Mouse (Mus musculus) forelimb bud, embryonic 11.5 days (tissue): ENCODE measurements around the gene Fgf8.

Source experiments
- DNase-seq: peaks from one replicate; pipeline ENCODE4 v3.0.0-alpha.2; 2012; ENCODE audit warnings: low read depth, low spot score

The Fgf8 gene

DNA sequence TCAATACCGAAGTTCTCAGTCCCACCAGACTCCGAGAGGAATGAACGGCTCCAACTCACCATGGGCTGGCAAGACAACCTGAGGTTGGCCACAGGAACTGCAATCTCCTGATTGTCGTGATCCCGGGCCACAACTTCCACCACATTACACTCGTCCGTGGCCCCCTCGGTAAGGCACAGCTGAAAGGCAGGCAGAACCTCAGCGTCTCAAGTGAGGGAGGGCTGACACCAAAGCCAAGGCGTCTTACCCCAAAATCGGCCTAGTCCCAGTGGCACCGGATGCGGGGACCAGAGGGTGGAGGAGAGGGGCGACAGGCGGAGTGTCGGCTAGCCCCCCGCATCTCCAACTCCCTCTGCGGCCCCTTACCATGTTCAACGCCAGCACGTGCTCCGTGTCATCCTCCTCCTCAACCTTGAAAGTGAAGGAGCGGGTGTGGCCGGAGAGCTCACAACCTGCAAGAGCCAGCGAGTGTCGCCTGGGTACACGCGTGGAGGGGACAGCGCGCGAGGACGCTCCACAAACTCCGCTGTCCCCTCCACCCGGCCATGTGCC is 6.1 kb upstream of the Fgf8 start:
- no peak for DNase-seq

DNA sequence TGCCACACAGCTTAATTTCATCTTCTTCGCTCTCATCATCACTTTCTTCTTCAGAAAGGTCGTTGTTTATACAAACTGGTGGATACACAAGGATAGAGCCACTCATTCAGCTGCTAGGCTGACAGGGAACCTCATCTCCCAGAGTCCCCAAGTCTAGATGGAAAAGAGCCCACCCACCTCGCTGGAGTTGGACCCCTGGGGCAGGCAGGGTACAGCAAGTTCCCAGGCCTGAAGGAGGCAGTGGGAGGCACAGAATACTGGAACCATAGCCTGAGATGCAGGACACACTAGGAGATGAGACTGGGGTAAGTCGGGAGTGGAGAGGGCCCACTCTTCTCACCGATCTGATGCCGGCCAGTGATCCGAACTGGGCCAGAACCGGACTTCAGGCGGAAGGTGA is 5.5 kb upstream of the Fgf8 start:
- no peak for DNase-seq

DNA sequence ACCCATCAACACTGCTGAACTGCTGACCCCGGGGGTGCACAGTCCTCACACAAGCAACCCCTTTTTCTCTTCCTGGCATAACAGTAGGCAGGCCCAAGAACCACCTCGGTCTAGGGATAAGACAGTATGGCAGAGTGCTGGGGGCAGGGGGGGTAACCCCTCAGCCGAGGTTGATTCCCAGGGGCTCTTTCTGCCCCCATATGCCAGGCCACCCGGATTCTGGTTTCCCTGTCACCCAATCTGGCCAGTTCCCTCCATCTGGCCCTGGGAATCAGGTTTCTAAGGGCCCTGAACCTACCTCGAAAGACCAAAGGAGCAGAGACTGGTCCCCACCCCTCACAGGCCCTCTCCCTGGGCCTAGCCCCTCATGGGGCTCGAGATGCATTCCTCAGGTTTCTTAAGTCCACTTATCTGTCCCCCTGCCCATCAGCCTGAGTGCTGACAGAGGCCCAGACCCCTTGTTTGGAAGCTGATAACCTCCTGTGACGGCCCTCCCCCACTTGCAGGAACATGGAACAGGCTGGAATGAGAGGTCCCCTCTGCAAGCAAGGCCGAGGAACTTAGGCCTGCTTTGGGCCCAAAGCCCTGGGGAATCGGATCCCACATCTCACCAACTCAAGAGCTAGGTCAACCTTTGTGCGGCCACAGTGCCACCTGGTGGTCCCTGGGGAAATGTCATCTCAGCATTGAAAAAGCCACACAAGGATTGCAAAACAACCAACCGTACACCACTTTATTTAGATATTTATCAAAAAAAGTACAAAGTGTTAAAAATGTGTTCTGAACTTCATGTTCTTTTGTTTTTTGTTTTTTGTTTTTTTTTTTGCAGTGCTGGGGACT is 4.5 kb upstream of the Fgf8 start:
- peak; percentile 86 for DNase-seq

DNA sequence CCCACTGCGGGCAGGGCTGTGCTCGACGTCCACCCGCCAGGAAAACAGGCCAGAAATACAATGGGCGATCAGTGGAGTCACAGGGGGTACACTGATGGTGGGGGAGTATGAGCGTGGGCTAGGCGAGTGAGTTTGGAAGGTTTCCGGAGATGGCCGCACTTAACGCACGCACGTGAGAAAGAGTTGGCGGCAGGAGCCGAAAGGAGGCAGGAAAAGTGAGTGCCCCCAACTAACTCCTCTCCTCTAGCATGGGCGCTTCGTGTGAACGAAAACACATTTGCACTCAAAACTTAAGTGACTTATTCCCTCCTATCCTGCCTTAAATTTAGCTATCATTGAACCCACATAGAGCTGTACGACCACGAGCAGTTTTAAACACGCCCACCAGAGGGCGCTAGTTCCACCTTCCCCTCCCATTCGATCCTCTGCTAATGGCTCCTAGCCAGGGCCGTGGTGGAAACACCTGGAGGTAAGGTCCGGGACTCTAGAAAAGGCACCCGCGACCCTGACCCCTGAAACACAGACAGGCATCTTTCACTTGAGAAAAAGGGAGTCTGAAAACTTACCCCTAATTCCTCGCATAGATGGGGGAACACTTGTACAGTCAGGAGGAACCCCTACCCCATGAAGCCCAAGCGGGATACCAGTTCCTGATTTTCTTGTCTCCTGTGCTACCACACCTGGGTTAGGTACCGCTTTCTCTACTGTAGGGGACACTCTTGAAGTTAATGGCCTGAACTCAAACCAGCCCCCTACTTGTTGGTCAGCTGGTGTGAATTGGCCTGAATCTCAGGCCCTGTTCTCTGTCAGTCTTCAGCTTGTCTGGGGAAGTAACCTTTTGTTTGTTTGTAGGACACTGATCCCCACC is 3.7 kb upstream of the Fgf8 start:
- DNase-seq: peak; percentile 83

DNA sequence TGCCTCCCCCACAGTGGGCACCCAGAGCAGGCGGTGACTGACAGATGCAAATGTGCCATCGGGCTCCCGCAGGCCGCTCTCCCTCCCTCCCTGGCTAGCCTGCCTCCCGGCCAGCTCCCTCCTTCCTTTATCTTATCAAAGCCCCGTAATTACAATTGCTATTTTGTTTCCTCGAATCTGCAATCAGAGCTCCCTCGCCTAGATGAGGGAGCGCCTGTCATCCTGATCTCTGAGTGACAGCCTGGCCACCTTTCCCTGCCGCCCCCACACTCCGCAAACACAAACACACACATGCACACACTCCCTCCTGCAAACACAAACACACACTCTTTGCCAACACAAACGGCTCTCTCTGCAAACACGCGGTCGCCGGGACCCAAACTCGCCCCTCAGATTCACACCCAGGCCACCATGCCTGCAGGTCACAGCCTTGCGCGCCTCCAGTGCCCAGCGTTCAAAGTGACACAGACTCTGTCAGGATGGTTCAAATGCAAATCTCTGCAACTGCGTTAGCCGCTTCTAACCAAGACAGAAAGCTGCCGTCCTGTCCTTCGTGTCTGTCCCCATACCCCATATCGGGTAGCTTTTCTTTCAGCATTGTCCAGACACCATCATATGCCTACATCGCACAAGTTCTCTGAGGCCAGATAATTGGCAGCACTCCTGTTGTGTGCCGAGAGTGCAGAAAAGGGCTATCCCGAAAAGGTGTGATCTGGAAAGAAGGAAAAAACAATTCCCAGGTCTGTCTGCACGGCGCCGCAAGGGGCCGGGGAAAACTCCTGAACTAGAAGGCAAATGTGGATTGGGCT is 2.8 kb upstream of the Fgf8 start:
- no peak for DNase-seq

DNA sequence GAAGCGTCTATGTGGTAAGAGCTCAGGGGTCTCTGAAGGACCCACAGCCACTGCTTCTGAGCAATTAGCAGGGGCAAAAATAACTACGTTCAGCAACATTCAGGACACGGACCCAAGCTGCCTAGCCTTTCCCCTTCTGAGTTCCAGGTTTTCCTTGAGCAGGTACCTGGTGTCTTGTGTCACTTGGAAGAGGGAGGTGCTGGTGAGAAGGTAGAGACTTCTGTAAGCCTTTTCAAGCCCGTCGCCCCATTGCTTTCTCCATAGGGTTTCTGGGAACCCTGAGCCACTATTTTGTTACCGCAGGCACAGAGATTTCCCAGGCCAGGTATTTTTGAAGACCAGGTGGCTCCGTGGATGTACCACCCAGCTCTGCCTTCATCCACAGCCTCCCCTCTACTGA is 904 bp upstream of the Fgf8 start:
- no peak for DNase-seq

DNA sequence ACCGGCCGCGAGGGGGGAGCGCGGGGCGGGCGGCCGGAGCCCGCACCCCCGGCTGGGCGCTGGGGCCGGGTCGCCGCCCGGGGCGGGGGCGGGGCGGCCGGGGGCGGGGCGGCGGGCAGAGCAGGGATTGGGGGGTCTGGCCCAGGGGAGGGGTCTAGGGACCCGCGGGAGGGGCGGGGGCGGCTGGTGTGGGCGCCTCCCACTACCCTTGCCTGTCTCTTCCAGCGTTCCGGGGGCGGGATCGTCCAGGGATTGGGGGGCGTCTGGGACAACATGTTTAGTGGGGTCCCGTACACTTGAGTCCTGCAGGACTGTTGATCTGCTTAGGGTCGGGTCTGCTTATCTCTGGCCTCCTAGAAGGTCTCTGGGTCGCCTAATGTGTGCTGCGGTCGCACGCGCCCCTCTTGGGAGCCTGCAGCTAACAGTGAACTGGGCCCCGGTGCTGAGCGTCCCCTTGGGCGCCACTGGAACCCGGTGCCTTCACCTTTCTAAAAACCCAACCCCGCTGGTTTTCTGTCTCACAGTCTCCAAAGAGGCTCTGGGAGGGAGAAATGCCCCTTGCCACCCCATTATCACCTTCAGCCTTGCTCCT is 365 bp upstream of the Fgf8 start:
- no peak for DNase-seq

DNA sequence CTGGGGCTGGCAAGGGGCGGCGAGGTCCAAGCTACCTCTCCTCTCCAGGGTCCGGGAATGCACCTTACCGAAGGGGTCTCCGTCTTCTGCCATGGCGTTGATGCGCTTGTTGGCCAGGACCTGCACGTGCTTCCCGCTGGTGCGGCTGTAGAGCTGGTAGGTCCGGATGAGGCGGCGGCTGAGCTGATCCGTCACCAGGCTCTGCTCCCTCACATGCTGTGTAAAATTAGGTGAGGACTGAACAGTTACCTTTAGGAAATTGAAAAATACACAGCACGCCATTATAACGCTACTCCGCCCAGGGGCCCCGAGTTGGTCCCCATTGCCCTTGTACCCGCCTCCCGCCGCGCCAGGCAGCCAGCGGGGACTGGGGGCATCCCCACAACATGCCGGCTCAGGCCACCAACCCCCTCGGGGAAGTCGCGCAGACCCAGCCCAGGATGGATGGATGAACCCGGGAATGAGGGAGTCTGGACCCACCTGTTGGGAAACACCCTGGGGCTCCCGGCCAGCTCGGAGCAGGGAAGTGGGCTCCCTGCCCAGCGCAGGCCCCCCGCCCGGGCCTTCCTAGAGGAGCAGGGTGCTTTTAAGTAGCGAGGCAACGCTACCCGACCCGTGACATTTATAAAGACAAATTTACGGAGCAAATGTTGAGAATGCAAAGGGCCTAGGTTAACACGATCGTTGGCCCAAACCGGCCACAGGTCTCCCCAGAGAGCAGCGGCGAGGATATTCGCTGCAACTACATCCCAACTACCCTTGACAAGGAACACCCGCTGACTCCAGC is 1.1 kb downstream of the Fgf8 start:
- no peak for DNase-seq

DNA sequence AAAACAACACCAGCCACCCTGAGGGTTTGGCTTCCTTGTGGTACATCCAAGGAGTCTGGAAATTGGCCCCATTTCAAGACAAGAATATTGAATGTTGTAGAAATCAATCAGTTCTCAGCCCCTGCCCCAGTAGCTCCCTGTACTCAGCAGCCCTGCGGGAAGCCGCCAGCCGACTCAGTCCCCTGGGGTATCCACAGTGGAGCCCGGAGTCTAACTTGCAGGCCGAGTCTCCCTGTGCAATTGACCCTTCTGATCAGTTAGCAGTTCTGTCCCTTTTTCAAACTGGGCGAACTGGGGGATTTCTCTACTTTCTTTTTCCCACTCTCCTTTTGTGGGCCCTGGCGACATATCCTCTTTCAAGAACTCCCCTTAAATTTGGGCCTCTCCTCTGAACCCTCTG is 1.9 kb downstream of the Fgf8 start:
- DNase-seq: no peak

DNA sequence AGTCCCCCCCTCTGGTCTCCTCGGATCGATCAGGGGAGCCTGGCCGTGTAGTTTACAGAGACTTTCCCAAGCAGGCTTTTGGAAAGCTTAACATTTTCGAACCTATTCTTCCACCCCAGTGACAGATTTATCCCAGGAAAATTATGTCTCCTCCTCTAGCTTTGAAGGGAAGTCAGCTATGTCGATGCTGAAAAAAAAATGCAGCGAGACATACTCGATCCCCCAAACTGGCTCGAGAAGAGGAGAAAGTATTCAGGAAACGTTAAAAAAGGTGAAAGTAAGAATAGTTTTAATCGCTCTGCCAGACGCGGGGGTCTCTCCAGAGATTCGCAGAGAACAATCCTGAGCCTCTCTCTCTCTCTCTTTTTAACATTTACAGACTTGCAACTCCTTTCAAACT is 2.5 kb downstream of the Fgf8 start:
- DNase-seq: no peak

DNA sequence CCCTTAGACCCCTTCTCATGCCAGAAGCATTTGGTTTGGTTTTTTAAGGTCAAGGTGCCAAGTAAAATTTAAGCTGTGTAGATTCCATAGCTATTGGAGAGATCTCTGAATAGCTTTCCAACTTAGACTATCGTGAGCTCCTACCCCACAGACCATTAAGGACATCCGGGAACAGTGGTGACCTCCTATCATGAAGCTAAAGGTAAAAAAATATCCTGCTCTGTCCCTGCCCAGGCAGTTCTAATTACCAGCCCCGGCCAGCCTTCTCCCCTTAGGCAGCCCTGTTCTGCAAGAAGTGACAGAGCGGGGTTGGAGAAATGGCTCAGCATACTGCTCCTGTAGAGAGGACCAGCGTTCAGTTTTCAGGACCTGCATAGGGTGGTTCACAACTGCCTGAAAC is 4.2 kb downstream of the Fgf8 start:
- DNase-seq: no peak

DNA sequence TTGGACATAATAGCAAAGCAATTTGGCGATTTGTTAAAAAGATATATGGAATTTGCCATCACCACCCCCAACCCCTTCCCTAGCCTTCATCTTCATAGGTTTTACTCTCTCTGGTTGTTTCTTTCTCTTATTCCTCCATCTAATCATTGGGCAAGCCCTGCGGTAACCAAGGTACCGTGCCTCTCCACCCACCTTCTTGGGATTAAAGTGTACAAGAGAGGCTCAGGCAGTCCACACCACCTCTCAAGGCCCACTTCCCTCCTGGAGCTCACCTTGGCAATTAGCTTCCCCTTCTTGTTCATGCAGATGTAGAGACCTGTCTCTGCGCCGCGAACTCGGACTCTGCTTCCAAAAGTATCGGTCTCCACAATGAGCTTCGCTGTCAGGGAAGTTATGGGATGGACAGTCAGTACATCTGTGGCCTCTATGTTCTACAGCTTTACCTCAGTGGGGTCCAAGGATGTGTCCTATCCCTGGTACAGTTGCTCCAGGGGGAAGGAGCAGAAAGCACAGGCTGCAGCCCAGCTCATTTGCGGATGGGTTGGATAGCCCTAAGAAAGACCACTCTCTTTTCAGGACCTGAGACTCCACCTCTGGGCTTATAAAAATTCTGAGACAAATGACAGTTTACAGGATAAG is 4.8 kb downstream of the Fgf8 start:
- DNase-seq: no peak

DNA sequence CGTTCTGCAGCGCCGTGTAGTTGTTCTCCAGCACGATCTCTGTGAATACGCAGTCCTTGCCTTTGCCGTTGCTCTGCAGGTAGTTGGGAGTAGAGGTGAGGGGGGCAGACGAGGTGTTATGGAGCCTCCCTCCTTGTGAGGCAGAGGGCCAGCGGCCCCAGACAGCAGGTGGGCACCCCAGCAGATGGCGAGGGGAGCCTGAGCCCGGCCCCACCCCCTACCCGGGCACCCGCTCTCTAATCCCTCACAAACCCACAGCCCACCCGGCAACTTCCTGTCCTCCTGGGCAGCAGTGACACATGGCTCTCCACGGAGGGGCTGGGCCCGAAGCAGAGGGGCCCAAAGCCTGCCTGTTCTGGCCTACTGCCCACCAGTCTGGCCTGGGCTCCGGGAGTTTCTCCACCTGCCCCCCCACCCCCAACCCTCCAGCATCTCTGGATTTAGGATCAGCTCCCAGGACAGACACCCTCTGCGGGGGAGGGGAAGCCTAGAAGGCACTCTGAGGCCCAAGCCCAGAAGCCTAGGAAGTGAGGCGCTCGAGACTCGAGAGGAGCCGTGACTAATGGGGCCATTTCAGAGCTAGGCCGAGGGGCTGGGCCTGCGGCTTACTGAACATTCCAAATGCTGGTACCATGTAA is 5.4 kb downstream of the Fgf8 start:
- DNase-seq: no peak

DNA sequence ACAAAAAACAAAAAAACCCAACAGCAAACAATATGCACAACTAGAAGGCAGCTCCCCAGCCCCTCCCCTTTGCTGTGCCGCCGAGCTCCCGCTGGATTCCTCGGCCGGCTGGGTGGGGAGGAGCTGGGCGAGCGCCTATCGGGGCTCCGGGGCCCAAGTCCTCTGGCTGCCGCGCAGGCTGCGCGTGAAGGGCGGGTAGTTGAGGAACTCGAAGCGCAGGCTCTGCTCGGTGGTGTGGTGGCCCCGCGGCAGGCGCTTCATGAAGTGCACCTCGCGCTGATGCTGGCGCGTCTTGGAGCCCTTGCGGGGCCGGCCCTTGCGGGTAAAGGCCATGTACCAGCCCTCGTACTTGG is 5.9 kb downstream of the Fgf8 start:
- no peak for DNase-seq

DNA sequence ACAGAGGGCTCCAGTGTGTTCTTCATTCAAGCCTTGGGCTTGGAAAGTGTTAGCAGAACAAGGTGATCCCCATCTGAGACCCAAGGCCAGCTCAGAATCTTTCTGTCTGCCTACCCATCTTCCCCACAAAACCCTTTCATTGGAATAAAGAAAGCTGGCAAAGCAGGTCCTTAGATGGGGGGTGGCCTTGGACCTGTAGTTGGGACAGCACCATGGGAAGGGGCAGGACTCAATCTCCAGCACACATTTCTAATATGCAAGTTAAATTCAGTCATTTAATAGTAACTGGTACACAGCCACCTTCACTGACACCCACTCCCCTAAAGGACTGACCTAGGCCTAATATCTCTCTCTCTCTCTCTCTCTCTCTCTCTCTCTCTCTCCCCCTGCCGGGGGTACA is 6.5 kb downstream of the Fgf8 start:
- no peak for DNase-seq

DNA sequence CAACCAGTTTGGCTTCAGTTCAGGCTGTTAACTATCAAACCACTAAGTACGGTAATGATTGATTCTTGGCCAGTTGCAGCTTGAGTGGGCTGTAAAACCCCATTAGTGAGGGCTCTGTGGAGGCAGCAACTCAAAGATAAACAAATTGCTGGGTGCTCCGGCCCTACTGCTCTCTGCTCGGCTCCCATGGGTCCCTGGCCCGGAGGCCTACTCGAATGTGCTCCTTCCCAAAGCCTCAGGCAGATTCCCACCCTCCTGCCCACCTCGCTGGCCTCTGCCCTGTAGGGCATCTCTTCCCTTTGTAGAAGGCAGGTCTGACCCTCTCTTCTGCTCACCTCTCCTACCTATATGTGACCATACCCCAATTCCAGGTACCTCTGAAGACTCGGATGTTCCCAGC is 8.0 kb downstream of the Fgf8 start:
- no peak for DNase-seq

DNA sequence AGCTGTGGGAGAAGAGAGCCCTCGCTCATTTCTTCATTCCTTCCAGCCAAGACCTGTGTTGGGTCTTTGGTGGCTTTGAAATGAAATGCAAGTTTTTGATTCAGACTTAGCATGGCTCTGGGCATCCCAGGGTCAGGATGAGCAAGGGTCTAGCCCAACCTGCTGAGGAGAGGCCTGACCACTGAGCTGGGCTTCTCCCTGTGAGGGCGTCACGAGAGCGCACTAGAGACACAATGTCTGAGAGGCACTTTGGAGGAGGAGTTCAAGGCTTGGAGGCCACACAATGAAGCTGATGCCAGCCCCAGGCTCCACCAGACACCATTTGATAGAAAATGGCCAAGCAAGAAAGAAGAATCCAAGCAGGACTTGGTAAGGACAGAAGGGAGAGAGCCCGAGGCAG is 8.5 kb downstream of the Fgf8 start:
- DNase-seq: no peak

DNA sequence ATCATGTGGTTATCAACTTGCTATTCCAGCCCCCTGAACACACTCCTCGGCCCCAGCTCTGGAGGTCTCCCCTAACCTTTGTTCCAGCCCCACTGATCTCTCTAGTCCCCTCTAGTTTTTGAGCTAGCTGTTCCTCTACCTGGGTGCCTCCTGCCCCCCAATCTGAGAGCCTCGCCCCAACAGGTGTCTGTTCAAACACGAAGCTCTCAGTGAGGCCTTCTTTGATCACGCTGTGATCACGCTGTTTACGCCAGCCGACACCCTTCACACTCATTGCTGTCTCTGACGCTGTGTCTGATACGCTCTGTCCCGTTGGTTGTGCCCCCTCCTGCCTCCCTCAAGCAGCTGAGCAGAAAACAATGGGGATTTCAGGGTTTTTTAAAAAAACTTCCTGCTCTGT is 9.2 kb downstream of the Fgf8 start:
- DNase-seq: no peak

DNA sequence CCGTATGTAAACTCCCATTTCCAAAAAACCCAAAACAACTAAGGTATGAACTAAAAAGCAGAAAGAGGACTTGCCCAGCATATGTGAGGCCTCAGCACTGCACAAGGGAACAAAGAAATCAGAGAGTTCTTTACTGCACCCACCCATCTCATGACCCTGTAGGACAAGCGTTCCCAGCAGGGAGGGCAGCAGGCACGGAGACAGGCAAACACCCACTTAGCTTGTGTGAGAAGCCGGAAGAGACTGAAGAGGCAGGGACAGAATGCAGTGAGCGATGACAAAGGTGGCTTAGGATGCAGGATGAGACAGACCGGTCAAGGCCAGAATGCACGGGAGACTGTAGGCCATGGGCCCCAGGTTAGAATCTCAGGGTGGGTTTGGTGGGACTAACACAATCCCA is 11.1 kb downstream of the Fgf8 start:
- DNase-seq: no peak

DNA sequence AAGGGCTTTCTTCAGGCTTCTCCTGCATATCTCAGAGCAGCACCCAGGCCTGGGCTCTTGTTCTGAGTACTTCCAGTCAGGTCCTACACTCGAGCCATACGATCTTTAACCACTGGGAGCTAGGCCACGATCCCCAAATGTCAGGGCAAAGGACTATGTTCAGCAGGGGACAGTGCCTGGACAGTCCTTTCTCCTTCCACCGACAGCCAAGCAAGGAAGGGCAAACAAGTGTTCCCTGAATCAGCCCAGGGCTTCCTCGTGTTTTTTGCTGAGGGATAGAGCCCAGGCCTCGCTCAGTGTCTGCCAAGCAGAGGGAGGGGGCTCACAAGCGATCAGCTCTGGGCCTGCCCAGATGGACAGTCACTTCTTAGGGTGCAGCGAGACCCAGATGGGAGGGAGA is 12.7 kb downstream of the Fgf8 start:
- DNase-seq: no peak
